Mouse (Mus musculus): ENCODE results near the gene Dhh.
"Not testable (repeated sequence)": the region's sequence is repeated elsewhere in the genome, so short reads cannot be mapped to it uniquely, and the experiment has no call there.

The Dhh gene

GRCm38 (mm10) chr15:98897928-98898800 is at the start of gene Dhh:
Gene Dhh (minus strand): TSS chr15:98898540.
- no peak for DNase-seq (ENCODE audit: low spot score)

GRCm38 (mm10) chr15:98947884-98948283 is 49.5 kb upstream of the Dhh start:
- DNase-seq (ENCODE audit: low spot score): no peak

- no peak for DNase-seq (ENCODE audit: low spot score)
Measured at GRCm38 (mm10) chr15:98943133-98943532, 44.8 kb upstream of the Dhh start.

- DNase-seq (ENCODE audit: low spot score): no peak
Measured at GRCm38 (mm10) chr15:98942081-98942480, 43.7 kb upstream of the Dhh start.

GRCm38 (mm10) chr15:98941539-98941938 is 43.2 kb upstream of the Dhh start:
- no peak for DNase-seq (ENCODE audit: low spot score)

GRCm38 (mm10) chr15:98940816-98941215 is 42.5 kb upstream of the Dhh start:
- DNase-seq (ENCODE audit: low spot score): no peak

- DNase-seq (ENCODE audit: low spot score): peak; percentile 78
Measured at GRCm38 (mm10) chr15:98934217-98934839, 36.0 kb upstream of the Dhh start, which contains the start of gene Tuba1b. Gene Tuba1b (minus strand): TSS chr15:98934565.

- peak; percentile 85 for DNase-seq (ENCODE audit: low spot score)
Measured at GRCm38 (mm10) chr15:98933833-98934216, 35.5 kb upstream of the Dhh start.

GRCm38 (mm10) chr15:98933004-98933671 is 34.8 kb upstream of the Dhh start:
- DNase-seq (ENCODE audit: low spot score): not testable (repeated sequence)

- DNase-seq (ENCODE audit: low spot score): no peak
Measured at GRCm38 (mm10) chr15:98930998-98931397, 32.7 kb upstream of the Dhh start.

- DNase-seq (ENCODE audit: low spot score): no peak
Measured at GRCm38 (mm10) chr15:98930017-98930734, 31.8 kb upstream of the Dhh start.

GRCm38 (mm10) chr15:98928598-98929240 is 30.4 kb upstream of the Dhh start:
- DNase-seq (ENCODE audit: low spot score): no peak

- DNase-seq (ENCODE audit: low spot score): no peak
Measured at GRCm38 (mm10) chr15:98927566-98927965, 29.2 kb upstream of the Dhh start.

GRCm38 (mm10) chr15:98924682-98925081 is 26.3 kb upstream of the Dhh start:
- no peak for DNase-seq (ENCODE audit: low spot score)

GRCm38 (mm10) chr15:98923031-98923537 is 24.7 kb upstream of the Dhh start:
- no peak for DNase-seq (ENCODE audit: low spot score)

GRCm38 (mm10) chr15:98922581-98922980 is 24.2 kb upstream of the Dhh start:
- no peak for DNase-seq (ENCODE audit: low spot score)

- DNase-seq (ENCODE audit: low spot score): no peak
Measured at GRCm38 (mm10) chr15:98921510-98921909, 23.2 kb upstream of the Dhh start.

GRCm38 (mm10) chr15:98918499-98918895 is 20.2 kb upstream of the Dhh start:
- not testable (repeated sequence) for DNase-seq (ENCODE audit: low spot score)

GRCm38 (mm10) chr15:98917538-98918498 is 19.5 kb upstream of the Dhh start, which contains the start of gene Lmbr1l:
Gene Lmbr1l (minus strand): TSS chr15:98918231.
- peak; percentile 97 for DNase-seq (ENCODE audit: low spot score)

GRCm38 (mm10) chr15:98917091-98917490 is 18.8 kb upstream of the Dhh start:
- DNase-seq (ENCODE audit: low spot score): no peak
